Mouse (Mus musculus): ENCODE results near the gene F8.

GRCm38 (mm10) chrX:75271676-75272075, 110.7 kb downstream of the F8 start:
- TF ChIP-seq CTCF (conservative IDR thresholded peaks at IDR 0.05; ENCODE audit: low read length): no peak
- no peak for TF ChIP-seq NANOG (IDR thresholded peaks at IDR 0.05; ENCODE audit: borderline replicate concordance, low read length)

All from E14TG2a.4 (cell line).